Mouse (Mus musculus) heart, adult 2 months (tissue): Measurements from ENCODE around the gene Stag3.

Source experiments
- CTCF ChIP-seq: fragments of 200-600 bp; IDR thresholded peaks from 2 replicates; pipeline ENCODE4 v1.8.1; 2022; ENCODE audit warnings: antibody characterized with exemption, mild to moderate bottlenecking, moderate library complexity
- EP300 ChIP-seq: fragments of 200-500 bp; IDR thresholded peaks from 2 replicates; pipeline ENCODE4 v1.6.1; 2011; ENCODE audit warnings: low read depth, low read length, control low read depth; ENCODE audit not compliant: insufficient read depth

- TF ChIP-seq EP300 = no peak
- no peak for TF ChIP-seq CTCF
Measured at GRCm38 (mm10) chr5:138341661-138342060, 61.6 kb downstream of the Stag3 start, which contains the start of gene Pvrig.
